Mouse (Mus musculus) olfactory bulb, adult 2 months (tissue): ENCODE results near the gene 4930535I16Rik.

Experiments
- CTCF ChIP-seq: fragments of 200-500 bp; IDR thresholded peaks from 2 replicates; pipeline ENCODE4 v1.5.1; 2012; ENCODE audit warnings: low read depth, mild to moderate bottlenecking, low read length, moderate library complexity; ENCODE audit not compliant: insufficient read depth
- POLR2A ChIP-seq: fragments of 200-500 bp; IDR thresholded peaks from 2 replicates; pipeline ENCODE4 v1.6.1; 2012; ENCODE audit warnings: mild to moderate bottlenecking, low read depth, low read length, moderate library complexity; ENCODE audit not compliant: insufficient read depth

DNA sequence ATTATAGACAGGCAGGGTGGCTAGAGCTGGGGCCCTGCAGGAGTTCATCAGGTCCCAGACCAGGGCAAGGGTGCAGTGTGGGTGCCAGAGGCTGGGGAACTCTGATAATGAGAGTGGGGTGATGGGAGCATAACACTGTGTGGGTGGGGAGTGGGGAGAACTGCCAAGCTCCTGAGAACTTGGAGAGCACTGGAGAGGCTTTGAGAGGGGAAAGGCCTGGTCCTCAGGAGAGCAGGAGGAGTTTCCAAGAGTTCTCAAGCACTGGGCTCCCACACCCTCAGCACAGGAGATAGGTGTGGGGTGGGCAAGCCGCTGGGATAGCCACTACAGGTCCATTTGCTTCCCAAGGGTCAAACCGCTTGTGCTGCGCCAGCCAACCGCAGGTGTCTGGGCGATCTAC is 24.1 kb downstream of the 4930535I16Rik start:
- TF ChIP-seq CTCF: no peak
- TF ChIP-seq POLR2A: no peak
